Mouse (Mus musculus): ENCODE measurements around the gene Calhm5. TPM values are rescaled to one million over a fixed set of nuclear protein-coding genes. Genes with fewer than 3 reads are reported as not detected.

The Calhm5 gene
- 0.49 and 0.52 TPM in 2 replicates for polyA plus RNA-seq (2012; rRNA removed)

DNA sequence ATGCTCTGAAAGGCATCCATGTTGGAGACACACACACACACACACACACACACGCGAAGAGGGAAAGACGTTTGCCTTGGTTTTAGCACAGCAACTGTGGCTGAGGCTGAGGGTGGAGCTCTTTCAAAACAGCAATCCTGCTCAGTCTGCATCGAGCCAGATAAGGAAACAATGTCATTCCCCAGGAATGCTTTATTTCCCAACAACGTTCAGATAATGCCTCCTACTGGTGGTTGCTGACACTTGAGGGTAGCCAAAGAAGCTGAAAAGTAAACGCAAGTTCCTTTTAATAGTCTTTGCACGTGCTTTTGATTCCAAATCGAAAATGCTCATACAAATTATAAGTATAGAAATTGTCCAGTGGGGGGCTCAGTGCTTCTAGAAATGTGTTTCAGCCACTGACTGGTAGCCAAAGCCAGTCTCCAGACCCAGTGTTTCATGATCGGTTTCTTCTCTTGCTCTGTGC lies at the start of gene Calhm5:
Calhm5 (minus strand) TSS at position 102 of the 466 bp plus-strand sequence.
- H3K4me3 ChIP-seq (replicated peaks; ENCODE audit: insufficient read depth, low read depth, low read length): peak within 1 kb of the TSS; percentile 58
- no peaks in the 10 kb centered on the region for H3K27me3 ChIP-seq (ENCODE audit: control insufficient read depth, insufficient read depth, low read length)
- peak; percentile 20; the same call in 1 of the 2 replicates for TF ChIP-seq CTCF (IDR thresholded peaks at IDR 0.05; ENCODE audit: borderline replicate concordance, insufficient read depth, low read depth, low read length)
- TF ChIP-seq POLR2A (IDR thresholded peaks at IDR 0.05; ENCODE audit: borderline replicate concordance, insufficient read depth, low read length): no peak
- H3K4me1 ChIP-seq (ENCODE audit: control insufficient read depth, insufficient read depth, low read length): no peaks in the 10 kb centered on the region
- no peak within 1 kb of the TSS for H3K27ac ChIP-seq (ENCODE audit: insufficient read depth, low read length)
- DNase-seq: peak; percentile 16
- 9% methylated on average over 9 of the region's 9 CpGs for WGBS

DNA sequence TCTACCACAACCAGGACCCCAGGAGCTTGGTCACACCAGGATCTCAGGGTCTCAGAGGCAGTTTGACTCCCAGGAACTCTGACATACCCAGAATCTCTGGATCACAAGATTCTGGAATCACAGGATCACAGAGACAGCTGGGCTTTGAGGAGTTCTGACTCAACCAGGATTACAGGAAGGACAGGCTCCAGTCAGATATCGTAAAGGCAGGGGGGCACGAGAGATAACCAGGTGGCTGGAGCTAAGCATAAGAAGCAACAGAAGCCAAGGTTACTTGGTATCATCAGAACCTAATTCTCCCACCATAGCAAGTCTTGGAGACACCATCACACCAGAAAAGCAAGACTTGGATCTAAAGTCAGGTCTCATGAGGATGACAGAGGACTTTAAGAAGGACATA lies 45.4 kb upstream of the Calhm5 start:
- no peaks in the 10 kb centered on the region for H3K4me1 ChIP-seq (ENCODE audit: control insufficient read depth, insufficient read depth, low read length)

DNA sequence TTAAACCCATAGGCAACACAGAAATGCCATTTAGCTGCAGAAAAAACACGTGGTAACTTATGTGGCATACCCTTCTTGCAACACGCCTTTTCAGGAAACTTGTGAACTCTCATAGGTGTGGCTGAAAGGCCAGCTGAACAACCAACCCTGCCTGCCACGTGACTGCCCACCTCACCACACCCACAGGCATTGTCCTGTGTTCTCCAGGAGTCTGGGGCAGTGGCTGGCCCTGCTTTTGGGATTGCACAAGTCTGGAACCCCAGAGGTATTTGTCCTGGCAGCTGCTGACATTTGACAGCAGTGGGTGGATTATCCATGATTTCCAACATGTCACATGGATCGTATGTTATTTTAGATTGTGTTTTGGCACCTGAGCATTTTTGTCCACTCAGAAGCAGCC lies 43.4 kb upstream of the Calhm5 start:
- DNase-seq: no peak
- Histone ChIP-seq H3K4me3 (replicated peaks; ENCODE audit: insufficient read depth, low read depth, low read length) (no peak overlapping the region), H3K4me1 (ENCODE audit: control insufficient read depth, insufficient read depth, low read length) (no peaks in the 10 kb centered on the region), H3K27ac (ENCODE audit: insufficient read depth, low read length) (no peak overlapping the region), H3K27me3 (ENCODE audit: control insufficient read depth, insufficient read depth, low read length) (no peaks in the 10 kb centered on the region)
- 66% methylated on average over 4 of the region's 4 CpGs for WGBS
- TF ChIP-seq CTCF (IDR thresholded peaks at IDR 0.05; ENCODE audit: borderline replicate concordance, insufficient read depth, low read depth, low read length) (no peak), POLR2A (IDR thresholded peaks at IDR 0.05; ENCODE audit: borderline replicate concordance, insufficient read depth, low read length) (no peak)

More for the DNA sequence above, 45.4 kb upstream of the Calhm5 start:
- DNase-seq: no peak
- WGBS: 90% methylated on average over 2 of the region's 2 CpGs
- no peak overlapping the region for H3K4me3 ChIP-seq (replicated peaks; ENCODE audit: insufficient read depth, low read depth, low read length)
- H3K27ac ChIP-seq (ENCODE audit: insufficient read depth, low read length): no peak overlapping the region
- no peak for TF ChIP-seq POLR2A (IDR thresholded peaks at IDR 0.05; ENCODE audit: borderline replicate concordance, insufficient read depth, low read length)
- no peak for TF ChIP-seq CTCF (IDR thresholded peaks at IDR 0.05; ENCODE audit: borderline replicate concordance, insufficient read depth, low read depth, low read length)
- no peaks in the 10 kb centered on the region for H3K27me3 ChIP-seq (ENCODE audit: control insufficient read depth, insufficient read depth, low read length)

GRCm38 (mm10) chr10:34138027-34138426 lies 41.7 kb upstream of the Calhm5 start:
- DNase-seq: no peak
- TF ChIP-seq POLR2A (IDR thresholded peaks at IDR 0.05; ENCODE audit: borderline replicate concordance, insufficient read depth, low read length) (no peak), CTCF (IDR thresholded peaks at IDR 0.05; ENCODE audit: borderline replicate concordance, insufficient read depth, low read depth, low read length) (no peak)
- Histone ChIP-seq H3K4me3 (replicated peaks; ENCODE audit: insufficient read depth, low read depth, low read length) (no peak overlapping the region), H3K27ac (ENCODE audit: insufficient read depth, low read length) (no peak overlapping the region), H3K4me1 (ENCODE audit: control insufficient read depth, insufficient read depth, low read length) (no peaks in the 10 kb centered on the region), H3K27me3 (ENCODE audit: control insufficient read depth, insufficient read depth, low read length) (no peaks in the 10 kb centered on the region)
- 60% methylated on average over 6 of the region's 6 CpGs for WGBS

DNA sequence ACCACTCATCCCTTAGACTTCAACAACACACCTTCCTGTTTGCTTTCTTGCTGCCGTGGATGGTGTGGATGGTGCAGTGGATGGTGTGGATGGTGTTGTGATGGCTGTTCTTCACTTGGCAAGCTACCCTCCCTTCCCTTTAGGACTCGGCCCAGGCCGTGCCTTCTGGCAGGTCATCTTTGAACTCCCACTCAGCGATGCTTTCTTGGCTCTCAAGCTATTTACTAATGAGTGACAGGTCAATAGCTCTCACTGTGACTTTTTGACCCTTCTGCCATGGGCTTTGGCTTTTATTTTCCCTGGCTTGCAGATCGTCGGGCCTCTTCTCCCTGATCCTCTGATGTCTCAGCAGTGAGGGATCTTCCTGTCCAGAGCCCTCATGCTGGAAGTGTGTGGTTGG lies 40.1 kb upstream of the Calhm5 start:
- Histone ChIP-seq H3K4me3 (replicated peaks; ENCODE audit: insufficient read depth, low read depth, low read length) (no peak overlapping the region), H3K27me3 (ENCODE audit: control insufficient read depth, insufficient read depth, low read length) (no peaks in the 10 kb centered on the region), H3K27ac (ENCODE audit: insufficient read depth, low read length) (no peak overlapping the region), H3K4me1 (ENCODE audit: control insufficient read depth, insufficient read depth, low read length) (no peaks in the 10 kb centered on the region)
- DNase-seq: no peak
- TF ChIP-seq CTCF (IDR thresholded peaks at IDR 0.05; ENCODE audit: borderline replicate concordance, insufficient read depth, low read depth, low read length) (no peak), POLR2A (IDR thresholded peaks at IDR 0.05; ENCODE audit: borderline replicate concordance, insufficient read depth, low read length) (no peak)
- WGBS: 9% methylated on average over 6 of the region's 6 CpGs

GRCm38 (mm10) chr10:34131356-34131755 lies 35.0 kb upstream of the Calhm5 start:
- Histone ChIP-seq H3K27me3 (ENCODE audit: control insufficient read depth, insufficient read depth, low read length) (no peaks in the 10 kb centered on the region), H3K27ac (ENCODE audit: insufficient read depth, low read length) (no peak overlapping the region), H3K4me1 (ENCODE audit: control insufficient read depth, insufficient read depth, low read length) (no peaks in the 10 kb centered on the region), H3K4me3 (replicated peaks; ENCODE audit: insufficient read depth, low read depth, low read length) (no peak overlapping the region)
- no peak for DNase-seq
- TF ChIP-seq POLR2A (IDR thresholded peaks at IDR 0.05; ENCODE audit: borderline replicate concordance, insufficient read depth, low read length) (no peak), CTCF (IDR thresholded peaks at IDR 0.05; ENCODE audit: borderline replicate concordance, insufficient read depth, low read depth, low read length) (no peak)
- 76% methylated on average over 2 of the region's 2 CpGs for WGBS

- 51% methylated on average over 6 of the region's 6 CpGs for WGBS
- TF ChIP-seq POLR2A (IDR thresholded peaks at IDR 0.05; ENCODE audit: borderline replicate concordance, insufficient read depth, low read length): no peak
- TF ChIP-seq CTCF (IDR thresholded peaks at IDR 0.05; ENCODE audit: borderline replicate concordance, insufficient read depth, low read depth, low read length): no peak
- Histone ChIP-seq H3K4me1 (ENCODE audit: control insufficient read depth, insufficient read depth, low read length) (no peaks in the 10 kb centered on the region), H3K27me3 (ENCODE audit: control insufficient read depth, insufficient read depth, low read length) (no peaks in the 10 kb centered on the region), H3K27ac (ENCODE audit: insufficient read depth, low read length) (no peak overlapping the region), H3K4me3 (replicated peaks; ENCODE audit: insufficient read depth, low read depth, low read length) (no peak overlapping the region)
- DNase-seq: no peak
These were observed 32.1 kb upstream of the Calhm5 start for GRCm38 (mm10) chr10:34128391-34128790.
